Mouse (Mus musculus): ENCODE data around the gene Eml1.

The Eml1 gene

GRCm38 (mm10) chr12:108554120-108554841 lies 183.5 kb downstream of the Eml1 start, which contains the start of gene Evl:
TSS of gene Evl (plus strand) at chr12:108554720.
- peak; percentile 98 to 99 for DNase-seq

GRCm38 (mm10) chr12:108554861-108555556 lies 184.3 kb downstream of the Eml1 start:
- no peak for DNase-seq

- peak in 1 of 2 experiments; percentile 39 for DNase-seq
Observed at GRCm38 (mm10) chr12:108558194-108558593, 187.4 kb downstream of the Eml1 start.

- peak; percentile 39 to 57 for DNase-seq
Observed at GRCm38 (mm10) chr12:108563238-108563637, 192.5 kb downstream of the Eml1 start.

GRCm38 (mm10) chr12:108564910-108565506 lies 194.3 kb downstream of the Eml1 start:
- DNase-seq, result no peak

- no peak for DNase-seq
Observed at GRCm38 (mm10) chr12:108579156-108579871, 208.6 kb downstream of the Eml1 start.

GRCm38 (mm10) chr12:108583775-108584174 lies 213.0 kb downstream of the Eml1 start:
- DNase-seq, result peak; percentile 42 to 51
